Mouse (Mus musculus) thymus, postnatal 25 days (tissue): Measurements from ENCODE around the gene Sqstm1.
"Not testable (repeated sequence)": the region's sequence is repeated elsewhere in the genome, so short reads cannot be mapped to it uniquely, and the experiment has no call there.

ENCODE experiments used
- DNase-seq: peaks from one replicate; pipeline ENCODE4 v3.0.0; 2022

Sqstm1 gene

GRCm38 (mm10) chr11:50207344-50207743 is 3.3 kb downstream of the Sqstm1 start:
- DNase-seq, result no peak

DNA sequence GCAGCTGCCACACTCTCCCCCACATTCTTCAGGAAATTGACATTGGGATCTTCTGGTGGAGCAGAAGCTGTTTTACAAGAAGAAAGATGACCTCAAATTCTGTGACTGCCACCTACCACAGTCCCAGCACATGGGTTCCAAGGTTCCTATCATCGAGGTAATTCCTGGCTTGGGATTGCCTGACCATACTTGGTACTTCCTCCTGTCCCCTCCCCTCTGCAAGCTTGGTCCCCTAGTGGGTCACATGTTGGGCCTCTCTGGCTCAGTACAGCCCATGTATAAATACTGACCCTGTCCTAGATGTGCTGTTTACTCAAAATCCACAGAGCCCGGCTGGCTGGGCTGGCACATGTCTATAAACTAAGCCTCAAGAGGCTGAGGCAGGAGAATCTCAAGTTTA is 4.6 kb downstream of the Sqstm1 start:
- no peak for DNase-seq

- no peak for DNase-seq
These were observed 5.2 kb downstream of the Sqstm1 start for GRCm38 (mm10) chr11:50205434-50205833.

- DNase-seq, result no peak
These were observed 7.3 kb downstream of the Sqstm1 start for GRCm38 (mm10) chr11:50203302-50203827.

DNA sequence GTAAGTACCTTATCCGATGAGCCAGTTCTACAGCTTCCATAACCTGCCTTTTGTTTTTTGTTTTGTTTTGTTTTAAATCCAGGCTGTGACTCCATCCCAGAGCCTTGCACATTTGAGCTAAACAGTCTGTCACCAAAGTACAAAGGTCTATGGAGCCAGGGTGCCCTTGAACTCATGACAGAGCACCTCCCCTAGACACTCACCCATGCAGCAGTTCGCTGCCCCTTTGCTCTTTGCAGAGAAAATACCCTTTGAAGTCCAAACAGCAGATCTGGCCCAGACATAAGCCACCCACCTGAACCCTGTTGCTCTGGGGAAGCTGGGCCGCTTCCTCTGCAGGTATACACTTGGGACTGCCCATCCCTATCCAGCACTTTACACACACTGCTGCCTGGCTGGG is 9.0 kb downstream of the Sqstm1 start:
- DNase-seq, result no peak

DNA sequence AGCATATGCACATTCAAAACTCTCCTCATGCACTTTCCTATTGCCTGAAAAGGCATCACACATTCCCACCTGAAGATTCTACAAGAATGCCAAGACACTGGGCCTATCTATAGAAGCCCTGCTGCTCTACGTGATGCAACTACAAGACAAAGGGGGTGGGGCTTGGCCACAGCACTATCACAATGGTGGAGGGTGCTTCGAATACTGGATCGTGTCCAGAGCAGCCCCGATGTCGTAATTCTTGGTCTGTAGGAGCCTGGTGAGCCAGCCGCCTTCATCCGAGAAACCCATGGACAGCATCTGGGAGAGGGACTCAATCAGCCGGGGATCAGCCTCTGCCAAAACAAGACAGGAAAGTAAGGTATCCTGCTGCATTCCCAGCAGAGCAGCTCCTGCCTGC is 10.0 kb downstream of the Sqstm1 start:
- DNase-seq, result no peak

DNA sequence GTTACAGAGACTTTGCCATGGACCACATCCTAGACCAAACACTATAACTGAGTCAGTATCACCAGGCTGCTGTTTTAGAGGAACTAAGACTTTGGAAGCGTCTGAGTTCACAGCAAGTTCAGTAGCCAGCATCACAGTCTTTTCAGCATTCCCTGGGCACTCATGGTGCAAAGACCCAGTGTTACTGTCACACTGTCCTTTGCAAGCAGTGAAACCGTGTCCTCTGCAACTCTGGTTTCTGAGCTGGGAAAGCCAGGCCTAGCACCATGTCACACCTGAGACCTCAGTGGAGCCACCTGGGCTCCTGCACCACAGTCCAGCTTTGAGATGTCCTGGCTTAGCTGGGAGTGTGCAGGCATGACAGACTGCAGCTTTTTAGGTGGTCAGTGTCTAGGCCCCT is 11.7 kb downstream of the Sqstm1 start:
- DNase-seq, result no peak

GRCm38 (mm10) chr11:50198219-50198846 is 12.3 kb downstream of the Sqstm1 start:
- DNase-seq, result no peak

GRCm38 (mm10) chr11:50197500-50197899 is 13.1 kb downstream of the Sqstm1 start:
- no peak for DNase-seq

- DNase-seq, result no peak
These were observed 15.8 kb downstream of the Sqstm1 start for GRCm38 (mm10) chr11:50194793-50195192.

DNA sequence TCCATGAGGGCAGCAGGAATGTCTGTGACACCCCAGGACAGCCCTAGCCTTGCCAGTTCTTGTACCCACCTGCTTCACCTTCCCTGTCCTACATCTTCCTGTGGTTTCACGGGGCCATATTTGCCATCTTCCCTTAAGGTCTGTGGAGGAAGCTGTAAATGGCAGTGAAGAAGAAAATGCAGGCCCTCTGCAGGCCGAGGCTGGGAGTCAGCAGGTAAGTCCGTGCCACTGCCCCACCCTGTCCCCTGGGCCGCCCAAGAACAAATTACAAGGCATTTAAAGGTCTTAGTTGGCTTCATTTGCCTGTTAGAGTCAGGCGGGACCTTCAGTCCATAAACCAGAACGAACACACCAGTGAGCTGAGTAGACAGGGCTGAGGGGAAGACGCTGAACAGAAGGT is 16.6 kb downstream of the Sqstm1 start:
- DNase-seq, result no peak

- no peak for DNase-seq
These were observed 18.3 kb downstream of the Sqstm1 start for GRCm38 (mm10) chr11:50192278-50192677.

GRCm38 (mm10) chr11:50190362-50190761 is 20.3 kb downstream of the Sqstm1 start:
- no peak for DNase-seq

DNA sequence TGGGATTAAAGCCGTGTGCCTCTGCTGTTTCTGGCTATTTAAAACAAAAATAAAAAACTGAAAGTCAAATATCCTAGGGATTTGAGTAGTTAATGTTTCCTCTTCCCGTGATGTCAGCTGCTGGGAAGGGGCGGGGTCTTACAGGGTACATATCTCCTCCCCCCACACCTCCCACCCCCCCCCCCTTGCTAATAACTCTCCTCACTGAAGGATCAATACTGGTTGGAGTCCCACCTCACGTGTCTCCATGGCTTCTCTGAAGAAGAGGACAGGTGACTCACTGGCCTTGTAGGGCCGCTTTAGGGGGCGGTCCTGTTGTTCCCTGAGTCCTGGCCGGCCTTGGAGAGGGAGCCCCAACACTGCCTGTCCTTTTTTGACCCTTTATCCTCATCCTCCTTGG is 21.9 kb downstream of the Sqstm1 start:
- DNase-seq, result no peak

DNA sequence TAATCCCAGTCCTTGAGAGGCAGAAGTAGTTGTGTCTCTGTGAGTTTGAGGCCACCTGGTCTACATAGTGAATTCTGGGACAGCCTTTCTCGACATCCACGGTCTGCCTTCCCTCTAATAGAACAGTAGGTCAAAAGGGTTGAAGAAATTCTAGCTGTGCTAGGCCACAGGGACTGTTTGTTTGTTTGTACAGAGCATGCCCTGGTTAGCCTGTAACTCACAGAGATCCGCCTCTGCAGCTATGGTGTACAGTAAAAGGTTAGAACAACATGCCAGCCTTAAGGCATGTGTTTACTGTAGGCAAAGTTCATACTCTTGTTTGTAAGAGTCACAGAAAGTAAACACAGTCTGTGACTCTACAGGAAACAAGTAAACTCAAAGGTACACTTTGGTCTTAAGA is 25.8 kb downstream of the Sqstm1 start:
- DNase-seq, result no peak

DNA sequence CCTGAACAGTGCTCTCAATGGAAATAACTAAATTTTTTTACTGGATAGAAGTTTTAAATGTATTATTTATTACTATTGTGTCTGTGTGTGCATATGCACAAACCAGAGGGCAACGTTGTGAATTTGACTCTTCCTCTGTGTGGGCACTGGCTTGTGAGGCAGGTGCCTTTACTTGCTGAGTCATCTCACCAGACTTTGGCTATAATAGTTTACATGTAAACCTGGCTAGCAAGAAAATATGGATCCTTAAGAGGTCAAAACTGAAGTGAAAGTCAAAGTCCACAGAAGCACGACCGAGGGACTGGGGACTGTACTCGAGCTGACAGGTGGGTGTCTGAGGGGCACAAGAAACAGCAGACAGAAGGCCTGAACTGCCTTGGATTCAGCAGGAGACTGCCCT is 27.9 kb downstream of the Sqstm1 start:
- no peak for DNase-seq

- no peak for DNase-seq
These were observed 30.0 kb downstream of the Sqstm1 start for GRCm38 (mm10) chr11:50180478-50181231.

- no peak for DNase-seq
These were observed 31.8 kb downstream of the Sqstm1 start for GRCm38 (mm10) chr11:50178532-50179488.

DNA sequence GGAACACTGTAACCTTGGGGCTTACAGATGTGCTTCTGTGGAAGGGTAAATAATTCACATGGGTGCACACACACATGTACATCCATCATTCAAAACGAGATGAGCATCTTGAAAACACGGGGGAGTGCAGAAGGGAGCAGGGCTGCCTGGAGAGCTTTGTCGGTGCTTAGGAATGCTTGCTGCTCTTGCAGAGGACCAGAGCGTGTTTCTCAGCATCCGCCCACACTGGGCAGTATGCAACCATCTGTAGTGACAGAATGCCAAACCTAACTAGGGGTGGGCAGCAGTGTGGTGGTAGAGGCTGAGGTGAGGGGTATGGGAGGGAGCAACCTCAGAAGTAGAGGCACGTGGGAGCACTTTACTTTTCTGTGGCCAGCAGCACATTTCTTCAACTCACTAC is 33.5 kb downstream of the Sqstm1 start:
- no peak for DNase-seq

DNA sequence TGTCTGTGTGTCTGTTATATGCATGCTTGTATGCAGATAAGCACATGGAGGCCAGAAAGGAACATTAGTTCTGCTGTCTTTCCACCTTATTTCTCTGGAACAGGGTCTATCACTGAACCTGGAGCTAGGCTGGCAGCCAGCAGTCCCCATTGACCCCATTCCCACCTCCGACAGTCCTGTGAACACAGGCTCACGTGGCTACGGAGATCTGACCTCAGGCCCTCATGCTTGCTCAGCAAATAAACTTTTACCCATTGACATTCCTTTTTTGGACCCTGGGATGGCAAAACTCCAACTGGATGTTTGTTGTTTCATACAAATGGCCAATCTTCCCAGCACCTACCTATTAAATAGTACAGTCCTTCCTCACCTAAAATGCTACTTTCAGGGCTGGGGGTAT is 34.3 kb downstream of the Sqstm1 start:
- no peak for DNase-seq

GRCm38 (mm10) chr11:50174730-50175187 is 35.9 kb downstream of the Sqstm1 start:
- peak; percentile 96 for DNase-seq

GRCm38 (mm10) chr11:50174111-50174729 is 36.4 kb downstream of the Sqstm1 start, which contains the start of gene Mrnip:
TSS of gene Mrnip (plus strand) at chr11:50174444.
- DNase-seq, result not testable (repeated sequence)

- no peak for DNase-seq
These were observed 42.3 kb downstream of the Sqstm1 start for GRCm38 (mm10) chr11:50168352-50168751.
